Mouse (Mus musculus): ENCODE measurements around the gene Gm26620. TPM values are rescaled to one million over a fixed set of nuclear protein-coding genes. Genes with fewer than 3 reads are reported as not detected.

Gene Gm26620
- total and polyA plus RNA-seq, 2 experiments from 2014 or later = 1.4 to 4.3 TPM

GRCm38 (mm10) chr1:170932043-170932442 is 47.2 kb downstream of the Gm26620 start:
- TF ChIP-seq EP300 (IDR thresholded peaks at IDR 0.05; ENCODE audit: low read depth) (no peak), CTCF (IDR thresholded peaks at IDR 0.05; ENCODE audit: low read depth) (no peak)
- Histone ChIP-seq H3K9ac (replicated peaks; ENCODE audit: low read depth, low read length) (no peak overlapping the region), H3K9me3 (replicated peaks; ENCODE audit: control insufficient read depth, low read length) (no peaks in the 10 kb centered on the region), H3K4me1 (ENCODE audit: control insufficient read depth, insufficient read depth) (no peaks in the 10 kb centered on the region), H3K4me3 (ENCODE audit: low read depth, low read length) (no peak overlapping the region), H3K27me3 (ENCODE audit: control insufficient read depth, insufficient read depth, low read length) (no peaks in the 10 kb centered on the region), H3K27ac (ENCODE audit: low read depth) (no peak overlapping the region), H3K4me2 (ENCODE audit: low read depth, low read length) (no peak overlapping the region), H3K36me3 (replicated peaks; ENCODE audit: control insufficient read depth, insufficient read depth, low read length) (no peaks in the 10 kb centered on the region)
- ATAC-seq (ENCODE audit: insufficient read depth, low read depth) = no peak
- 70% methylated on average over 3 of the region's 3 CpGs for WGBS
- DNase-seq (ENCODE audit: low spot score) = no peak

- Histone ChIP-seq H3K9me3 (replicated peaks; ENCODE audit: control insufficient read depth, low read length) (no peaks in the 10 kb centered on the region), H3K27me3 (ENCODE audit: control insufficient read depth, insufficient read depth, low read length) (no peaks in the 10 kb centered on the region), H3K9ac (replicated peaks; ENCODE audit: low read depth, low read length) (no peak overlapping the region), H3K4me3 (ENCODE audit: low read depth, low read length) (no peak overlapping the region), H3K36me3 (replicated peaks; ENCODE audit: control insufficient read depth, insufficient read depth, low read length) (no peaks in the 10 kb centered on the region), H3K4me1 (ENCODE audit: control insufficient read depth, insufficient read depth) (no peaks in the 10 kb centered on the region), H3K4me2 (ENCODE audit: low read depth, low read length) (no peak overlapping the region), H3K27ac (ENCODE audit: low read depth) (no peak overlapping the region)
- 77% methylated on average over 6 of the region's 6 CpGs for WGBS
- ATAC-seq (ENCODE audit: insufficient read depth, low read depth) (no peak), DNase-seq (ENCODE audit: low spot score) (no peak)
- TF ChIP-seq CTCF (IDR thresholded peaks at IDR 0.05; ENCODE audit: low read depth) (no peak), EP300 (IDR thresholded peaks at IDR 0.05; ENCODE audit: low read depth) (no peak)
Observed at GRCm38 (mm10) chr1:170933386-170933920, 48.6 kb downstream of the Gm26620 start.

- no peak for ATAC-seq (ENCODE audit: insufficient read depth, low read depth)
- Histone ChIP-seq H3K9me3 (replicated peaks; ENCODE audit: control insufficient read depth, low read length) (no peaks in the 10 kb centered on the region), H3K27me3 (ENCODE audit: control insufficient read depth, insufficient read depth, low read length) (no peaks in the 10 kb centered on the region), H3K4me2 (ENCODE audit: low read depth, low read length) (no peak overlapping the region), H3K27ac (ENCODE audit: low read depth) (no peak overlapping the region), H3K4me3 (ENCODE audit: low read depth, low read length) (no peak overlapping the region), H3K4me1 (ENCODE audit: control insufficient read depth, insufficient read depth) (no peaks in the 10 kb centered on the region), H3K36me3 (replicated peaks; ENCODE audit: control insufficient read depth, insufficient read depth, low read length) (no peaks in the 10 kb centered on the region), H3K9ac (replicated peaks; ENCODE audit: low read depth, low read length) (no peak overlapping the region)
- TF ChIP-seq EP300 (IDR thresholded peaks at IDR 0.05; ENCODE audit: low read depth) (no peak), CTCF (IDR thresholded peaks at IDR 0.05; ENCODE audit: low read depth) (no peak)
- WGBS = 62% methylated on average over 1 of the region's 1 CpGs
- DNase-seq (ENCODE audit: low spot score) = no peak
Observed at GRCm38 (mm10) chr1:170933940-170934339, 49.1 kb downstream of the Gm26620 start.

GRCm38 (mm10) chr1:170934383-170934782 is 49.5 kb downstream of the Gm26620 start:
- H3K4me3 ChIP-seq (ENCODE audit: low read depth, low read length) = no peak overlapping the region
- H3K27me3 ChIP-seq (ENCODE audit: control insufficient read depth, insufficient read depth, low read length) = no peaks in the 10 kb centered on the region
- no peak for ATAC-seq (ENCODE audit: insufficient read depth, low read depth)
- H3K9ac ChIP-seq (replicated peaks; ENCODE audit: low read depth, low read length) = no peak overlapping the region
- no peaks in the 10 kb centered on the region for H3K4me1 ChIP-seq (ENCODE audit: control insufficient read depth, insufficient read depth)
- H3K27ac ChIP-seq (ENCODE audit: low read depth) = no peak overlapping the region
- H3K4me2 ChIP-seq (ENCODE audit: low read depth, low read length) = no peak overlapping the region
- no peak for TF ChIP-seq EP300 (IDR thresholded peaks at IDR 0.05; ENCODE audit: low read depth)
- no peak for TF ChIP-seq CTCF (IDR thresholded peaks at IDR 0.05; ENCODE audit: low read depth)
- no peaks in the 10 kb centered on the region for H3K36me3 ChIP-seq (replicated peaks; ENCODE audit: control insufficient read depth, insufficient read depth, low read length)
- WGBS = 57% methylated on average over 2 of the region's 2 CpGs
- no peak for DNase-seq (ENCODE audit: low spot score)
- no peaks in the 10 kb centered on the region for H3K9me3 ChIP-seq (replicated peaks; ENCODE audit: control insufficient read depth, low read length)

Other genes with a start within 250 kb of the Gm26620 start
- gene Olfml2b, start 240.5 kb upstream of the Gm26620 start, total RNA-seq (2014; rRNA removed; ENCODE audit: low replicate concordance) = 63.0 and 76.5 TPM in 2 replicates
- 19.3 and 26.3 TPM in 2 replicates for gene Olfml2b, start 240.5 kb upstream of the Gm26620 start, polyA plus RNA-seq (2015; fragmentation: Nextera tagmentation; extraction: Ambion mirVana)
- gene Atf6, start 17.3 kb upstream of the Gm26620 start, total RNA-seq (2014; rRNA removed; ENCODE audit: low replicate concordance) = 41.2 and 41.5 TPM in 2 replicates
- gene Atf6, start 17.3 kb upstream of the Gm26620 start, polyA plus RNA-seq (2015; fragmentation: Nextera tagmentation; extraction: Ambion mirVana) = 11.2 and 13.0 TPM in 2 replicates
- gene Dusp12, start 475 bp downstream of the Gm26620 start, total RNA-seq (2014; rRNA removed; ENCODE audit: low replicate concordance) = 13.0 and 15.6 TPM in 2 replicates
- gene Dusp12, start 475 bp downstream of the Gm26620 start, polyA plus RNA-seq (2015; fragmentation: Nextera tagmentation; extraction: Ambion mirVana) = 19.3 and 21.7 TPM in 2 replicates
- not detected in 2 replicates for gene Fcrlb, start 27.9 kb downstream of the Gm26620 start, total RNA-seq (2014; rRNA removed; ENCODE audit: low replicate concordance)
- not detected in 2 replicates for gene Fcrlb, start 27.9 kb downstream of the Gm26620 start, polyA plus RNA-seq (2015; fragmentation: Nextera tagmentation; extraction: Ambion mirVana)
- 0.35 TPM in 1 of 2 replicates, not detected in the other for gene Fcrla, start 42.5 kb downstream of the Gm26620 start, total RNA-seq (2014; rRNA removed; ENCODE audit: low replicate concordance)
- gene Fcrla, start 42.5 kb downstream of the Gm26620 start, polyA plus RNA-seq (2015; fragmentation: Nextera tagmentation; extraction: Ambion mirVana) = 0.08 and 0.23 TPM in 2 replicates
- gene Fcgr2b, start 91.5 kb downstream of the Gm26620 start, total RNA-seq (2014; rRNA removed; ENCODE audit: low replicate concordance) = 1.4 and 9.7 TPM in 2 replicates
- 2.0 and 2.3 TPM in 2 replicates for gene Fcgr2b, start 91.5 kb downstream of the Gm26620 start, polyA plus RNA-seq (2015; fragmentation: Nextera tagmentation; extraction: Ambion mirVana)
- gene Fcgr4, start 133.9 kb downstream of the Gm26620 start, total RNA-seq (2014; rRNA removed; ENCODE audit: low replicate concordance) = 0.23 and 1.7 TPM in 2 replicates
- gene Fcgr4, start 133.9 kb downstream of the Gm26620 start, polyA plus RNA-seq (2015; fragmentation: Nextera tagmentation; extraction: Ambion mirVana) = 0.60 and 1.0 TPM in 2 replicates
- 11.8 and 13.7 TPM in 2 replicates for gene Fcgr3, start 179.9 kb downstream of the Gm26620 start, total RNA-seq (2014; rRNA removed; ENCODE audit: low replicate concordance)
- 8.2 and 10.8 TPM in 2 replicates for gene Fcgr3, start 179.9 kb downstream of the Gm26620 start, polyA plus RNA-seq (2015; fragmentation: Nextera tagmentation; extraction: Ambion mirVana)
- 3.7 TPM in 1 of 2 replicates, not detected in the other for gene Cfap126, start 228.9 kb downstream of the Gm26620 start, total RNA-seq (2014; rRNA removed; ENCODE audit: low replicate concordance)
- gene Cfap126, start 228.9 kb downstream of the Gm26620 start, polyA plus RNA-seq (2015; fragmentation: Nextera tagmentation; extraction: Ambion mirVana) = 2.2 and 3.5 TPM in 2 replicates